Comparison of ENCODE assay signal across 34 mouse cellular contexts in the genomic region with DNA sequence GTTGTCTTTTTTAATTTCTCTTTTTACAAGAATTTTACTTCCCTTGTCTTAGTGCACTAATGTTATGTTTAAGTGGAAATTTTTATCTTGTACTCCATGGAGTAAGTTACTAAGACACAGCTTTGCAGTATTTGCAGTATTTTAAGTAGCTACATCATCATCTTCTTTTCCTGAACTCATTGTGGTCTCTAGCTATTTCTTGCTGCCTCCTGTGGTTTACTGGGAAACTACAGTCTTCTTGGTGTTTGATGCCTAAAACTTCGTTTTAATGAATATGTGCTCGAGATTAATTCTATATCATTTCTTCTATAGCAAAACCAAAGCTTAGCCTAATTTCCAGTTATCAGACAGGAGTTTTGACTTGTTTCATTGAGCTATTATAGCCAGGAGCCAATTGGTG. TPM values are rescaled to one million over a fixed set of nuclear protein-coding genes. Genes with fewer than 3 reads are reported as not detected.
DNase-seq lines count a peak whose midpoint lies in the region; ATAC-seq and TF ChIP-seq lines count a peak whose summit lies in the region.
"Had no signal": no experiment of that assay in that cellular context is flagged by ENCODE, and none has a peak within 500 bp of the region (broad histone marks: within the 10 kb centered on the region; RNA-seq: fewer than 3 reads in every experiment).

No protein-coding gene starts in this region.

- H3K27me3 ChIP-seq in liver, embryonic 12.5 days (replicated peaks), result no peaks in the 10 kb centered on the region
- H3K27me3 ChIP-seq: CH12.LX; embryonic facial prominence, embryonic 13.5 days; forebrain, embryonic 13.5 days; hindbrain, embryonic 13.5 days; Patski had no signal

- DNase-seq in frontal cortex, postnatal 25 days (ENCODE audit: low spot score in 2 of 2), result no peak
- no peak for DNase-seq in left cerebral cortex, adult 2 months (ENCODE audit: extremely low spot score in 1 of 2, low spot score in 2 of 2)
- no peak for DNase-seq in left cerebral cortex, postnatal 10 days (ENCODE audit: extremely low spot score in 1 of 2, low spot score in 2 of 2)
- DNase-seq in brain, adult 2 months (ENCODE audit: low read depth, low spot score), result peak; percentile 3
- DNase-seq in telencephalon, adult 2 months (ENCODE audit: low read depth, low spot score), result peak; percentile 4
- DNase-seq: adrenal gland, postnatal 10 days; adrenal gland, postnatal 36 days; B cell, adult 2 months; cerebellum, adult 11-12 months; cerebellum, adult 8-10 months; cerebellum, postnatal 36 days; embryo, embryonic 11 days; gastrocnemius, postnatal 10 days; gastrocnemius, postnatal 36 days; heart, adult 11 months had no signal

- peak; percentile 77; the same call in 1 of the 2 replicates for ATAC-seq in frontal cortex, adult (ENCODE audit: low TSS enrichment)
- no peak for ATAC-seq in liver, embryonic 12.5 days
- ATAC-seq: forebrain, embryonic 13.5 days; forebrain, embryonic 16.5 days; hindbrain, embryonic 16.5 days; inflammation-experienced regulatory T-cells, adult 6 months; Patski had no signal

- peak; percentile 55 for TF ChIP-seq CTCF in left cerebral cortex, adult 2 months (IDR thresholded peaks at IDR 0.05)

- H3K4me1 ChIP-seq in liver, embryonic 12.5 days, result no peaks in the 10 kb centered on the region
- H3K4me1 ChIP-seq: embryonic facial prominence, embryonic 10.5 days; embryonic facial prominence, embryonic 13.5 days; forebrain, embryonic 13.5 days; hindbrain, embryonic 13.5 days had no signal

- no peak overlapping the region for H3K9ac ChIP-seq in liver, embryonic 12.5 days
- H3K9ac ChIP-seq: embryonic facial prominence, embryonic 13.5 days; forebrain, embryonic 13.5 days; hindbrain, embryonic 13.5 days had no signal

- H3K4me2 ChIP-seq in liver, embryonic 12.5 days, result no peak overlapping the region
- H3K4me2 ChIP-seq: embryonic facial prominence, embryonic 13.5 days; forebrain, embryonic 13.5 days; heart, embryonic 11.5 days; hindbrain, embryonic 13.5 days had no signal

- H3K4me3 ChIP-seq in left cerebral cortex, adult 2 months, result no peak overlapping the region
- no peak overlapping the region for H3K4me3 ChIP-seq in liver, embryonic 12.5 days
- H3K4me3 ChIP-seq: embryonic facial prominence, embryonic 10.5 days; embryonic facial prominence, embryonic 13.5 days; erythroblast, embryonic 14.5 days; forebrain, embryonic 13.5 days; hindbrain, embryonic 13.5 days had no signal

- intact Hi-C loops in left cerebral cortex, adult 2 months (cut with DNase I), result no loop called here
- intact Hi-C loops in left cerebral cortex, postnatal 10 days (cut with DNase I), result no loop called here

- no peaks in the 10 kb centered on the region for H3K9me3 ChIP-seq in liver, embryonic 12.5 days (replicated peaks)
- H3K9me3 ChIP-seq: embryonic facial prominence, embryonic 10.5 days; embryonic facial prominence, embryonic 13.5 days; forebrain, embryonic 13.5 days; hindbrain, embryonic 13.5 days had no signal

- 42% methylated on average over 2 of the region's 2 CpGs for WGBS in liver, embryonic 12.5 days (ENCODE audit: insufficient replicate concordance)

- no peak overlapping the region for H3K27ac ChIP-seq in left cerebral cortex, adult 2 months
- no peak overlapping the region for H3K27ac ChIP-seq in liver, embryonic 12.5 days
- H3K27ac ChIP-seq: embryonic facial prominence, embryonic 10.5 days; embryonic facial prominence, embryonic 13.5 days; forebrain, embryonic 13.5 days; hindbrain, embryonic 13.5 days had no signal

- no peaks in the 10 kb centered on the region for H3K36me3 ChIP-seq in liver, embryonic 12.5 days
- H3K36me3 ChIP-seq: embryonic facial prominence, embryonic 10.5 days; embryonic facial prominence, embryonic 13.5 days; G1E; hindbrain, embryonic 13.5 days had no signal

RNA-seq across cellular contexts. Expression of a gene that starts 37.6 kb away (rescaled TPM):
- total RNA-seq in left cerebral cortex, adult 2 months (2021), result 10 to 100 TPM; 33.1 to 35.0 TPM
- total RNA-seq in left cerebral cortex, postnatal 10 days (2021), result 10 to 100 TPM; 28.4 to 30.5 TPM
- polyA plus RNA-seq in liver, embryonic 12.5 days (2016; fragmentation: Nextera tagmentation; extraction: Ambion mirVana), result not detected in 2 replicates
- total RNA-seq: CH12.LX; gastrocnemius, postnatal 36 days; heart, adult 8-10 months; heart, postnatal 25 days; hematopoietic stem cell, adult 5-6 weeks had no signal
- polyA plus RNA-seq: erythroblast, embryonic 14.5 days; G1E; heart, embryonic 14.5 days; heart, postnatal 0 days; Patski had no signal

Comparison
In these comparisons a context has a peak if more than half of its experiments do, and no peak if none do; other contexts are left out.
1. DNase-seq: peak in brain, adult 2 months (single experiment) and telencephalon, adult 2 months (single experiment); none in frontal cortex, postnatal 25 days (0 of 2), left cerebral cortex, adult 2 months (0 of 2) and left cerebral cortex, postnatal 10 days (0 of 2).